Mouse (Mus musculus) gastrocnemius, postnatal 25 days (tissue): ENCODE data around the gene Areg. TPM values are rescaled to one million over a fixed set of nuclear protein-coding genes. Genes with fewer than 3 reads are reported as not detected.

ENCODE experiments used
- DNase-seq: peaks from one replicate; pipeline ENCODE4 v3.0.0; 2022
- long read RNA-seq, 2 experiments: library from polyadenylated mRNA; stranded (forward); transcript quantifications; one replicate each; pipeline ENCODE4 v2.0.0; 2021
- total RNA-seq, 2 experiments: library from RNA; stranded (reverse); gene quantifications; 1 replicate in 1 of 2; 2 replicates in 1 of 2; pipeline ENCODE4 v1.2.3; 2021

The Areg gene
- total RNA-seq, result not detected
- long read RNA-seq, experiment 1, result 0 reads
- long read RNA-seq, experiment 2, result 0 reads

DNA sequence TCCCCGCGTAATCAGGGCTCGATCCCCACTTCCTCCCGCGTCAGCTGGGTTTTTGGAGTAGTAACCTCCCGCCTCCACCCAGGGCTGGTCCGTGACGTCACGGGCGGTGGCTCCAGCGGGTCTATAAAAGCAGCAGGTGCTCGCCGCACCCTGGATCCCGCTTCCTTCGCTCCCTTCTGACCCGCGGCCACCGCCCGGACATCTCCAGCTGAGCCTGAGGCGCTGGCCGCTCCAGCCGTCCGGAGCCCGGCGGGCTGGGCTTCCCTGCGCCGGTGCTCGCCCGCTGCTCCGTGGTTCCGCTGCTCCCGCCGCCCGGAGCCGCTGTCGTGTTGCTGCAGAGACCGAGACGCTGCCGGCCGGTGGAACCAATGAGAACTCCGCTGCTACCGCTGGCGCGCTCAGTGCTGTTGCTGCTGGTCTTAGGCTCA lies at the start of gene Areg:
TSS of gene Areg (plus strand) at position 154 of the 428 bp plus-strand sequence.
- DNase-seq, result peak; percentile 14

DNA sequence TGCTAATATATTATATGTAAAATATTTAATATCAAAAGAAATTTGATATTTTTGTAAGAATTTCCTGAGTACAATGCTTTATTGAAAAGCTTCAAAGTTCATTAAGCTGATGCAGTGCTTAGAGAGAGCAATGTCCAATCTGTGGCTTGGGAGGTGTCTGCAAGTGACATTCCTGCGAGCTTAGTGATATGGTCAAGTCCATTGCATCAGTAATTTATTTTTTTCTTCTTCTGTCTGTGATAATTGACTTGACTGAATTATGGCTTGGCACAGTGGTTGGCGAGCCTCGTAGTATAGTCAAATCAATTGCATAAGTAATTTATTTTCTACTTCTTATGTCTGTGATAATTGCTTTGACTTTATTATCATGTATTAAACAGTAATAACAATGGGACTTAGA lies 49.1 kb upstream of the Areg start:
- DNase-seq, result no peak

DNA sequence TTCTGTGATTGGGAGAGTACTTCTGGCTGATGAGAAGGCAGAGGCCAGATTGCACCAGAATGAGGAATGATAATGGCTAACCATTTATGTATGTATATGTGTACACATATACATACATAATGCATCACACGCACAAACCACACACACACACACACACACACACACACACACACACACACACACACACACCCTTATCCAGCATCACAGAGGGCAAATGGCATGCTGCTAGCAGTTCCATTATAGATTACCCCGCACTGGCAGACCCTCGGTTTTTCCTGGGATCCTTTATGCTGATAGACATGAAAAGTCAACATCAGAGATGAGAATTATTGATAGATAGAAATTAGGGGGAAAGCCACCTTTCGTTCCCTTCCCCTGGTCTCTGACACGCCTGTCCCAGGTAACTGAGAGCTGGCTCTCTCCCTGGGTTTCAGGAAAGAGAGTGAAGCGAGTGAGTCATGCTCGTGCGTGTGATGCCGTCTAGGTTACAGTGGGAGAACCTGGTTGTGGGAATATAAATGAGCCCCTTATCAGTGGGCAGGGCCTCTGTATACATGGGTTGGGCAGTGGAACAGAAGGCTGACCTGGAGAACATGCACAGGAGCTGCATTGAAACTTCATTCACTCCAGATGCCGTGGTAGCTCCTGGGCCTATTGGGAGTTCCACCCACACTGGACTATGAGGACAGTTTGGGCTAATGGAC lies 41.3 kb upstream of the Areg start:
- DNase-seq, result no peak

DNA sequence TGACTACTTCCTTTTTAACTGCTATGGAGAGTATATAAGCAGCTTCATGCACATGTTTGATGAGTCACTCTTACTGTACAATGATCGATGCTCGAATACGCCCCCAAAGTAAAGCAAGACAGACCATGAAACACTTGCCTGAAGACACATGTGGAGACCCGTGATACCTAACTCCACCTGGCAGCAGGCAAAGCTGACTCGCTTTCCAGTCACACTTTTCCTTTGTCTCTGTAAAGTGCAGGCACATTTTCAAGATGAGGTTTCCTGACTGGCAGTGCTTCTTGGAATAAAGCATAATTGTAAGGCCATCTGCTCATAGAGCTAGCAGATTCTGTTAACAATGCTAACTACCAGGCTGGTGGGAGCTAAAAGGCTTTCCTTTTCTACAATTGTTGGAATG lies 37.7 kb upstream of the Areg start:
- no peak for DNase-seq

GRCm38 (mm10) chr5:91103943-91104665 lies 35.3 kb upstream of the Areg start:
- no peak for DNase-seq

GRCm38 (mm10) chr5:91106248-91106647 lies 33.2 kb upstream of the Areg start:
- no peak for DNase-seq

- DNase-seq, result no peak
These were observed 29.3 kb upstream of the Areg start for GRCm38 (mm10) chr5:91110023-91110670.

- no peak for DNase-seq
These were observed 28.4 kb upstream of the Areg start for GRCm38 (mm10) chr5:91111019-91111418.

GRCm38 (mm10) chr5:91113967-91114366 lies 25.4 kb upstream of the Areg start:
- no peak for DNase-seq

DNA sequence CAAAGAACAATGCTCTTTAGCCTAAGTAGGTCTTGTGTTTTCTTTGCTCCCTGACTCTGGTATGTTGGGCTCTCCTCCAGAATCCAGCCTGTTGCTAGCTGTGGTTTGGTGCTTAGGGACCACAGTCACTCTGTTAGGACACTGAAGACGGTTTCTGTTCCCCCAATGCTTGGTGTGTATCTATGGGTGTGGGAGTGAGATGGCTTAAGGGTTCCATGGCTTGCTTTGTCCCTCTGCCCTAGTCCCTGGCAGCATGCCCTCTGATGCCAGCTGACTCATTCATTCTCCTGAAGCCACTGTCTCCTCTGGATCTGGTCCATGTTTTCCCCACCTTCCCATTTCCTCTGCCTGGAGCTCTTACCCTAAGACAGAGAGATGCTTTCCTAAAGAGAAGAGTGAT lies 24.8 kb upstream of the Areg start:
- DNase-seq, result no peak

DNA sequence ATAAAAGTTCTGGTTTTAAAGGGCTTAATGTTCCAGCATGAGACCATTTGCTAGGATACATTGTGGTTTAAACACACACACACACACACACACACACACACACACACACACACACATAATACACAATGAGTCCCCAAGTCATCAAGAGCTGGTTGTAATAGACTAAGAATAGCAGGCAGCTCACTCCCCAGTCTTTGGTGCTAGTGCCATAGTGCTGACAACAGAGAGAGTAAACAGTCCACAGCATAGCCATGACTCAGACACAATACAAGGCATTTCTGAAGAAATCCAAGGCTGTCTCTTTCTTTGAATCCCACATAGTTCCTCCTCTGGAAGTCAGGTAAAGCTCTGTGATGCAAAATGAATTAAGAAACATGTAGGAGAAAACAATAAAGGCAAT lies 20.8 kb upstream of the Areg start:
- DNase-seq, result no peak

GRCm38 (mm10) chr5:91123404-91123803 lies 16.0 kb upstream of the Areg start:
- DNase-seq, result no peak

GRCm38 (mm10) chr5:91124140-91124539 lies 15.3 kb upstream of the Areg start:
- DNase-seq, result no peak

- no peak for DNase-seq
These were observed 12.8 kb upstream of the Areg start for GRCm38 (mm10) chr5:91126623-91127022.

- no peak for DNase-seq
These were observed 4.4 kb upstream of the Areg start for GRCm38 (mm10) chr5:91134961-91135360.

DNA sequence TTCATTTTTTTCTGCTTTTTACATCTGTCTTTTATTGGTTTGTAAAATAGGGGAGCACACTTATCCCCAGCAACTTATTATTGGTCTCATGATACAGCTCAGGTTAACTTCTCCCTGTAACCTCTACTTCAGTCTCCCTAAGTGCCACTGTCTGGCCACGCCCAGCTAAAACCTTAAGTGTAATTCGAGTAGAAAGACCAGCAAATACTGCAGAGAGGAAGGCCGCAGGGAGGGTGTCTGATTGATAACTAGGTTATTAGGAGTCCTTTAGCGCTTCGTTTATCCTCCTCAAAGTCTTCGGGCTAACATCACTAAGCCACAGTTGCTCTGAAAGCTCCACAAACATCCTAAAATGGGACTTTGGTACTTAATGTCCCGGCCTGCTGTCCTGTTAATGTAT lies 429 bp upstream of the Areg start:
- DNase-seq, result no peak

- no peak for DNase-seq
These were observed 1.6 kb downstream of the Areg start for GRCm38 (mm10) chr5:91140896-91141448.

GRCm38 (mm10) chr5:91144971-91145370 lies 5.6 kb downstream of the Areg start:
- no peak for DNase-seq

DNA sequence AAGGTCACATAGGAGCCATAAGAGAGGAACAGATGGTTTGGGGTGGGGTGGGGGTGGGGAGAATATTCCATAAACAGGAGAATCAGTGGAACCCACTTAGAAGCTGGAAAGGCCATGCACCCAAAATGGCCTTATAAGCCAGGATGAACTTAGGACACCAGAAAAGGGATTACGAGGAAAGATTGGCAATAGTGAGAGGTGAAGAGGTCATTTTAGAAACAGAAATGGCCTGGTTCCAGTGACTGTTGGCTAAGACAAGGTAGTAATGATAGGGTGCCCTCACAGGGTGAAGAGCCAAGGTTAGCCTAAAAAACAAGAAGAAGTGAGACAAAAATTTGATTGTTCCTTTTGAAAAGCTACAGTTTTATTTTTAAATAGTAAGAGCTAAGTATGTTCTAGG lies 7.6 kb downstream of the Areg start:
- no peak for DNase-seq

GRCm38 (mm10) chr5:91148054-91148453 lies 8.7 kb downstream of the Areg start:
- DNase-seq, result no peak

GRCm38 (mm10) chr5:91156677-91157076 lies 17.3 kb downstream of the Areg start:
- no peak for DNase-seq

DNA sequence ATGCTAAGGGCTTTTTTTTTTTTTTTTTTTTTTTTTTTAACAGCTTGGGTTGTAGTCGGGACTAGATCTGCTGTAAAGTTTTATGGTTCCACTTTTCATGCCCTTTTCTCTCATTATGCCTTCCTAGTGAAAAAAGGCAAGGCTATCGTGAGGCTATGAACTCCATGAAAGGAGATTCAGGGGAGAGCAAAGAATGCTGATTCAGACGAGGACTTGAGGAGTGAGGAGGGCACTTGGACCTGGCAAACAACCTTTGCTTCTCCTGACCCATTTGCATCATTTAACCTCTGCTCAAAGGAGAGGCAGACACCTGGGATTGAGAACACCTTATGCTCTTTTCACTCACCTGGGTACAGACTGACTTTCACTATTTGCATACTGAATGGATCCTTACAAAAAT lies 17.8 kb downstream of the Areg start:
- DNase-seq, result no peak

DNA sequence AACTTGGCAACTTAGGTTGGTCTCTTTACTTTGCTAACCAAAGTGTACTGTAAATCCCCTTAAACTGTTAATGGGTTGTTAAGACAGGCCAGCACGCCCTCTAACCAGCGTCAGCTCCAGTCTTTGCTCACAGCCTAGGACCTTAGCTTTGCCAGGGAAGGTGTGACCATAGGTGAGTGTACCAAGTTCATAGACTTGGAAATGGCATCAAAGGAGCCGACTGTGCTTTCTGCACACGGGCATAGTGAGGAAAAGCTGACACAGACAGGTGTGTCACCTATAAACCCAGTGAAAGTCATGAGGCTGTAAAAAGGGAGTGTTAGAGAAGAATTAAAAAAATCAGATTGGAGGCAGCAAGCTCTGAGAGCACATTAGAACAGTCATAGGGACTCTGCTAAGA lies 23.4 kb downstream of the Areg start:
- no peak for DNase-seq
